Mouse (Mus musculus): ENCODE data around the gene Pi4kb.
"Not testable (repeated sequence)": the region's sequence is repeated elsewhere in the genome, so short reads cannot be mapped to it uniquely, and the experiment has no call there.

Gene Pi4kb

GRCm38 (mm10) chr3:94974528-94975422 lies at the start of gene Pi4kb:
Pi4kb (plus strand) TSS chr3:94974731.
- DNase-seq (ENCODE audit: low spot score), result peak; percentile 96

DNA sequence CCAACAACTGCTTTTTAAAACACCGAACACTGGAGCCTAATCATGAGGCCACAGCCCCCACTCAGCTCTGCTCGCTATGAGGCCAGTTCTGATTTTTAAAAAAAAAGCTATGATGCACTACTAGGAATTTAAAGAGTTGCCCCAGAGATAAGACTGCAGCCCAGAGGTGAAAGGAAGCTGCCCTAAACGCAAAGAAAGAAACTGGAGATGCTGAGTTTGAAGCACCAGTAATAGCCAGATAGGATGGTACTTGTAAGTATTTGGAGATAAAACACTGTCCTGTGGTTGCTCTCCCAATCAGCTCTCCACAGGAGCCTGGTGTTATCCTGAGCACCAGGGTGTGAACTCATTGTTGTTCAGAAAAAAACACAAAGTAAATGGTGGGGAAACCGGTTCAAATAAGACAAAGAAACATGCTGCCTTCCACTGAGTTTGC lies 48.2 kb upstream of the Pi4kb start:
- not testable (repeated sequence) for DNase-seq (ENCODE audit: low spot score)

DNA sequence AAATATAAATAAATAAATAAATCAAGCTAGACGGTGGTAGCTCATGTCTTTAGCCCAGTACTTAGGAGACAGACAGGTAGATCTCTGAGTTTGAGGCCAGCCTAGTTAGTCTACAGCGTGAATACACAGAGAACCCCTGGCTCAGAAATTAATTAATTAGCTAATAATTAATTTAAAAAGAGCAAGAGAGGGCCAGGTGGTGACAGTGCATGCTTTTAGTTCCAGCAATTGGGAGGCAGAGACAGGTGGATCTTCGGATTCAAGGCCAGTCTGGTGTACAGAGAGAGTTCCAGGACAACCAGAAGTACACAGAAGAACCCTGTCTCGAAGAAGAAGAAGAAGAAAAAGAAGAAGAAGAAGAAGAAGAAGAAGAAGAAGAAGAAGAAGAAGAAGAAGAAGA lies 45.6 kb upstream of the Pi4kb start:
- not testable (repeated sequence) for DNase-seq (ENCODE audit: low spot score)

DNA sequence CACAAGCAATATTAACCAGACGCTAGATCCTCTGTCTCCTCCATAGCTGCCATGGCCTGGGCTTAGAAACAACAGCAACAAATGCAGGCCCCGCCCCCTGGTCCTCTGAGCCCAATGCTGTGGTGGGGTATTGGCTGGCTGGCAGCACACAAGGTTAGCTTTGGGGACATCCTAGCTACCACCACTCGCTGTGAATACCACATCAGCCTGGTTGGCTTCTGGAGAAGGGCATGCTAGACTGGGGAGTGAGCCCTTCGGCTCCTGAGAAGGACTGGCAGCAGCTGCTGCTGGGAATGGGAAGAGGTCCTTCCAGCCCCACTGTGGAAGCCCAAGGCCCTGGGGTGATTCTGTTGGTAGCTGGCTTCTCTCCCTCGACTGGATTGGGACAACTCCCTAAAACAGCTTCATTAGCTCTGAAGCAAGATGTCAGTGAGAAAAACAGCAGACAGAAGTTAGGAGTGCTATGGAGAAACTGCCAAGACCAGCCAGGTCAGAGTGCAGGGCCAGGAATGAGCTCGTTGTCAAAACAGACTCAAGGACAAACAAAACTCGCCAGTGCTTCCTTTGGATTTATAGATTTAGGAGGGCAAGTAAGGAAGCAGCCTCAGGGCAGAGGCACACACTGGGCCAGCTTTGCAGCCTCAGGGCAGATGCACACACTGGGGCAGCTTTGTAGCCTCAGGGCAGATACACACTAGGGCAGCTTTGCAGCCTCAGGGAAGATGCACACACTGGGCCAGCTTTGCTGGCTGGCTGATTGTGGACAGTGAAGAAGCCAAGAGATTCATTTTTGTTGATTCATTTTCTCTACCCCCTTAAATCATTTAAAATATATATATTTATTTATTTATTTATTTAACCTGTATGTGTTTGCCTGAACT lies 43.9 kb upstream of the Pi4kb start:
- peak; percentile 86 for DNase-seq (ENCODE audit: low spot score)

GRCm38 (mm10) chr3:94931427-94932082 lies 43.0 kb upstream of the Pi4kb start:
- DNase-seq (ENCODE audit: low spot score), result not testable (repeated sequence)

GRCm38 (mm10) chr3:94932279-94932678 lies 42.3 kb upstream of the Pi4kb start:
- DNase-seq (ENCODE audit: low spot score), result not testable (repeated sequence)

- peak; percentile 86 for DNase-seq (ENCODE audit: low spot score)
Measured at GRCm38 (mm10) chr3:94932809-94933564, 41.5 kb upstream of the Pi4kb start, which contains the start of gene Selenbp1. Selenbp1 (plus strand) TSS chr3:94933056.

- not testable (repeated sequence) for DNase-seq (ENCODE audit: low spot score)
Measured at GRCm38 (mm10) chr3:94933604-94934003, 40.9 kb upstream of the Pi4kb start.

- DNase-seq (ENCODE audit: low spot score), result not testable (repeated sequence)
Measured at GRCm38 (mm10) chr3:94934564-94934963, 40.0 kb upstream of the Pi4kb start.

- peak; percentile 84 for DNase-seq (ENCODE audit: low spot score)
Measured at GRCm38 (mm10) chr3:94935332-94935731, 39.2 kb upstream of the Pi4kb start.

- not testable (repeated sequence) for DNase-seq (ENCODE audit: low spot score)
Measured at GRCm38 (mm10) chr3:94936147-94936546, 38.4 kb upstream of the Pi4kb start.

DNA sequence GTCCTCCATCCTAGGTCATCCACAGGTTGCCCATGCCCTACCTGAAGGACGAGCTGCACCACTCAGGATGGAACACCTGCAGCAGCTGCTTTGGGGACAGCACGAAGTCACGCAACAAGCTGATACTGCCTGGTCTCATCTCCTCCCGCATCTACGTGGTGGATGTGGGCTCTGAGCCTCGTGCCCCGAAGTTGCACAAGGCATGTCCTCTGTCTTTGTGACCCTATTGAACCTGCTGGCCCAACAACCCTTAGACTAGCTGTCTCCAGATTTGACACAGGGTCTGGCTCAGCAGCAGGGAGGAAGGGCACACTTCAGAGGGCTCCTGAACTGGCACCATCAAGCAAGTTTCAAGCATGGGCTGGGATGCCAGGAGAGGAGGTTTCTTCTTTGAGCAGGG lies 37.3 kb upstream of the Pi4kb start:
- not testable (repeated sequence) for DNase-seq (ENCODE audit: low spot score)

DNA sequence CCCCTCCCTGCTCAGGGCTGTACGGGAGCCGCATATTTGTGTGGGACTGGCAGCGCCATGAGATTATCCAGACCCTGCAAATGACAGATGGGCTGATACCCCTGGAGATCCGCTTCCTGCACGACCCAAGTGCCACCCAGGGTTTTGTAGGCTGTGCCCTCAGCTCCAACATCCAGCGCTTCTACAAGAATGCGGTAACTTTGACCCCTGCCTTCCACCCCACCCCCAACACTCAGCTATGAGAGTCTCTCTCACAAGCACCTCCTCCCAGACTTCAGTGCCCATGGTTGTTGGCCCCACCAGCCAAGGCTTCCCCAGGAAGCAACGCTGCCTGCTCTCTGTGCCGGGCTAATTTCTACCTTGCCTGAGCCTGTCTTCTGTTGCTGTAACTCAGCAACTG lies 34.5 kb upstream of the Pi4kb start:
- DNase-seq (ENCODE audit: low spot score), result not testable (repeated sequence)

DNA sequence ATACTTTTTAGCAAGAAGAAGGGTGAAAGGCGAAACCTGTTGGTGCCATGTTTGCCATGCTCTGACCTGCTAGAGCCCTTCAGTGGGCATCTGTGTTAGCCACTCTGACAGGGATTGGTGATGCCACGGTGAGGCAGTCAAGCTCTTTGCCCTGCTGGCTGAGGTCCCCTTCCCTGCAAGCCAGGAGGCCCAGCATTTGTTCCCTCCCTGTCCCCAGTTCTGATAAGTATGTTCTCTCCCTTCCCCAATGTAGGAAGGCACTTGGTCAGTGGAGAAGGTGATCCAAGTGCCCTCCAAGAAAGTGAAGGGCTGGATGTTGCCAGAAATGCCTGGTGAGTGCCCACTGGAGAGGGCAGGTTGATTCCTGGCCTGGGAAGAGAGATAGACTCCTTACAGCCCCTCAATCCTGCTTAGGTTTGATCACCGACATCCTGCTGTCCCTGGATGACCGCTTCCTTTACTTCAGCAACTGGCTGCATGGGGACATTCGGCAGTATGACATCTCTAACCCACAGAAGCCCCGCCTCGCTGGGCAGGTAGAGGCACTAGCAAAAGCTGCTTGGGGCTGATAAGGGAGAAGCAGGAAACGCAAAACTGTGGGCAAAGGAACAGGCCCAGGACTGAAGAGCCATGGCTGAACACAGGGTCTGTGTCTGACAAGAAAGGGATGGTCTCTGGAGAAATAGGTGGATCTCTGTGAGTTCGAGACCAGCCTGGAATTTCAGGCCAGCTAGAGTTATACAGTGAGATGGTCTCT lies 32.1 kb upstream of the Pi4kb start:
- not testable (repeated sequence) for DNase-seq (ENCODE audit: low spot score)

DNA sequence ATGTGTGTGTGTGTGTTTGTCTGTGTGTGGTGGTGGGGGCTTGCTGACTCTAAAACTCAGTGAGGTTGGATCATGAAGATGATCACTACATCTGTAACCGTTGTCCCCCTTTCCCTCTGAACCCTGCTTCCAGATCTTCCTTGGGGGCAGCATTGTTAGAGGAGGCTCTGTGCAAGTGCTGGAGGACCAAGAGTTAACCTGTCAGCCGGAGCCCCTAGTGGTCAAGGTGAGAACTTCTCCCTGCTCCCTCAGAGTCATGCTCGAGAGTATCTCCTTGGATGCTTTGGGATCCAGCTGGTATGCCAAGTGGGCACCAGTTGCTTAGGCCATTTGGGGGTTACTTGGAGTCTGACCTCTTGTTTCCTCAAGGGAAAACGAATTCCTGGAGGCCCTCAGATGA lies 30.8 kb upstream of the Pi4kb start:
- DNase-seq (ENCODE audit: low spot score), result not testable (repeated sequence)

DNA sequence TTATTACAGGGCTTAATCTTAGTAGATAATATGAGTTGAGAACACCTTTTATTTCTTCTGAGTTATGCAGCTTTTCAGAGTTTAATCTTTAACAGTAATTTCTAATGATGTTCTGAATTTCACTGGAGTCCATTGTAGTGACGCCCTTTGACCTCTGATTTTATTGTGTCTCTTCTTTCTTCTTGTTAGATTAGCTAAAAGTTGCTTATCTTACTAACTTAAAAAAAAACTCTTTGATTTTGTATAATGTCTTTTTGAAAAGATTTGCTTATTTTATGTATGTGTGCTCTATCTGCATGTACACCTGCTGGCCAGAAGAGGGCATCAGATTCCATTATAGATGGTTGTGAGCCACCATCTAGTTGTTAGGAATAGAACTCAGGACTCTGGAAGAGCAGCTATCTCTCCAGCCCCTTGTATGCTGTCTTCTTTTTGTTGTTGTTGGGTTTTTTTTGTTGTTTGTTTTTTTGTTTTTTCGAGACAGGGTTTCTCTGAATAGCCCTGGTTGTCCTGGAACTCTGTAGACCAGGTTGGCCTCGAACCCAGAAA lies 26.4 kb upstream of the Pi4kb start:
- DNase-seq (ENCODE audit: low spot score), result no peak

- DNase-seq (ENCODE audit: low spot score), result peak; percentile 31
Measured at GRCm38 (mm10) chr3:94949645-94950044, 24.9 kb upstream of the Pi4kb start.

GRCm38 (mm10) chr3:94952806-94953205 lies 21.7 kb upstream of the Pi4kb start:
- no peak for DNase-seq (ENCODE audit: low spot score)

- no peak for DNase-seq (ENCODE audit: low spot score)
Measured at GRCm38 (mm10) chr3:94953384-94953763, 21.2 kb upstream of the Pi4kb start.

Data from adipocyte (in vitro differentiated cells).